Mouse (Mus musculus) limb, embryonic 13.5 days (tissue): ENCODE measurements at regions not wholly inside any gene's neighbourhood (a gene's known extent, or its start where the extent isn't known, plus 50 kb on each side); places are given as distances from the start of the nearest gene placed in this dataset.

Source experiments
- ATAC-seq: fragments of 200-750 bp; cut with Nextera tagmentation; 2 replicates; pipeline ENCODE4 v1.8.0; 2017; ENCODE audit warnings: low read depth, moderate number of reproducible peaks, moderate TSS enrichment; ENCODE audit not compliant: low FRiP score
- H3K27ac ChIP-seq: fragments of 300-500 bp; sonication (generic); 2 replicates; pipeline ENCODE4 v1.5.1; 2015; ENCODE audit warnings: inconsistent platforms, mild to moderate bottlenecking, moderate library complexity
- H3K27me3 ChIP-seq: fragments of 300-500 bp; sonication (generic); 2 replicates; pipeline ENCODE4 v1.6.1; 2015; ENCODE audit warnings: mild to moderate bottlenecking, inconsistent platforms
- H3K36me3 ChIP-seq: fragments of 300-500 bp; sonication (generic); 2 replicates; pipeline ENCODE4 v1.6.1; 2015; ENCODE audit warnings: inconsistent platforms, mild to moderate bottlenecking, moderate library complexity
- H3K4me1 ChIP-seq: fragments of 300-500 bp; sonication (generic); 2 replicates; pipeline ENCODE4 v1.6.1; 2015; ENCODE audit warnings: inconsistent platforms
- H3K4me2 ChIP-seq: fragments of 300-500 bp; sonication (generic); replicated peaks from 2 replicates; pipeline ENCODE4 v1.6.1; 2015; ENCODE audit warnings: inconsistent platforms, mild to moderate bottlenecking, moderate library complexity
- H3K4me3 ChIP-seq: fragments of 300-500 bp; sonication (generic); 2 replicates; pipeline ENCODE4 v1.5.1; 2015; ENCODE audit warnings: moderate library complexity, mild to moderate bottlenecking, inconsistent platforms
- H3K9ac ChIP-seq: fragments of 300-500 bp; sonication (generic); 2 replicates; pipeline ENCODE4 v1.6.1; 2015; ENCODE audit warnings: mild to moderate bottlenecking, inconsistent platforms
- H3K9me3 ChIP-seq: fragments of 300-500 bp; sonication (generic); 2 replicates; pipeline ENCODE4 v1.6.1; 2016; ENCODE audit warnings: inconsistent platforms
- WGBS: fragments of 180-500 bp; shearing (Covaris S2); methylation state at CpG from one replicate; pipeline ENCODE4 v1.1.7; 2015; 5-methylcytosine and 5-hydroxymethylcytosine counted together

GRCm38 (mm10) chr3:21407077-21407476 lies 669.4 kb upstream of the Tbl1xr1 start:
- Histone ChIP-seq H3K9ac (no peak overlapping the region), H3K4me3 (no peak overlapping the region), H3K27ac (no peak overlapping the region), H3K4me1 (no peaks in the 10 kb centered on the region), H3K27me3 (no peaks in the 10 kb centered on the region), H3K36me3 (no peaks in the 10 kb centered on the region), H3K9me3 (no peaks in the 10 kb centered on the region), H3K4me2 (no peak overlapping the region)
- no peak for ATAC-seq
- WGBS = 91% methylated on average over 5 of the region's 5 CpGs

DNA sequence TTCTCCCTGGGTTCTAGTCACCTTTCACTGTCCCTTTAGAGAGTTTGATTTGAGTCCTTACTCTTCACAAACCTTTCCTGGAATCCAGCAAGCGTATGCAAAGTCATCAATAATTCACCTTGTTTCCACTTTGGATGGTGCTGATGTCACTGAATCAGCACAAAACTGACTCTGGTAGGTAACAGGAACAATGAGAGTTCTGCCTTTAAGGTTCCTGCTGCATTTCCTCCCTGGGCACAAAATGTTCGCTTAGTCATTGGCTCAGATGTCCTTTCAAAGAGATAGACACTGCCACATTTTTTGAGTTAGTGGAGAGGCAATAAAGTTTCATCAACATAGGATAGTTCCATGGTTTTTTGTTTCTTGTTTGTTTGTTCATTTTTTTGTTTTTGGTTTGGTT lies 664.4 kb upstream of the Tbl1xr1 start:
- no peak for ATAC-seq

GRCm38 (mm10) chr3:21423139-21423538 lies 653.3 kb upstream of the Tbl1xr1 start:
- Histone ChIP-seq H3K9ac (no peak overlapping the region), H3K4me1 (no peaks in the 10 kb centered on the region), H3K4me3 (no peak overlapping the region), H3K27ac (no peak overlapping the region), H3K36me3 (no peaks in the 10 kb centered on the region), H3K4me2 (no peak overlapping the region), H3K9me3 (no peaks in the 10 kb centered on the region), H3K27me3 (no peaks in the 10 kb centered on the region)
- no peak for ATAC-seq
- 72% methylated on average over 5 of the region's 5 CpGs for WGBS

More for the DNA sequence above, 664.4 kb upstream of the Tbl1xr1 start:
- Histone ChIP-seq H3K9ac (no peak overlapping the region), H3K27ac (no peak overlapping the region), H3K9me3 (no peaks in the 10 kb centered on the region), H3K4me2 (no peak overlapping the region), H3K27me3 (no peaks in the 10 kb centered on the region), H3K36me3 (no peaks in the 10 kb centered on the region), H3K4me1 (no peaks in the 10 kb centered on the region), H3K4me3 (no peak overlapping the region)
- WGBS = 84% methylated on average over 2 of the region's 2 CpGs

- WGBS = 72% methylated on average over 6 of the region's 6 CpGs
- Histone ChIP-seq H3K4me2 (no peak overlapping the region), H3K36me3 (no peaks in the 10 kb centered on the region), H3K27me3 (no peaks in the 10 kb centered on the region), H3K27ac (no peak overlapping the region), H3K9ac (no peak overlapping the region), H3K4me3 (no peak overlapping the region), H3K4me1 (no peaks in the 10 kb centered on the region), H3K9me3 (no peaks in the 10 kb centered on the region)
- no peak; the same call in 1 of the 2 replicates for ATAC-seq
These were observed 649.9 kb upstream of the Tbl1xr1 start for GRCm38 (mm10) chr3:21426538-21426937.

DNA sequence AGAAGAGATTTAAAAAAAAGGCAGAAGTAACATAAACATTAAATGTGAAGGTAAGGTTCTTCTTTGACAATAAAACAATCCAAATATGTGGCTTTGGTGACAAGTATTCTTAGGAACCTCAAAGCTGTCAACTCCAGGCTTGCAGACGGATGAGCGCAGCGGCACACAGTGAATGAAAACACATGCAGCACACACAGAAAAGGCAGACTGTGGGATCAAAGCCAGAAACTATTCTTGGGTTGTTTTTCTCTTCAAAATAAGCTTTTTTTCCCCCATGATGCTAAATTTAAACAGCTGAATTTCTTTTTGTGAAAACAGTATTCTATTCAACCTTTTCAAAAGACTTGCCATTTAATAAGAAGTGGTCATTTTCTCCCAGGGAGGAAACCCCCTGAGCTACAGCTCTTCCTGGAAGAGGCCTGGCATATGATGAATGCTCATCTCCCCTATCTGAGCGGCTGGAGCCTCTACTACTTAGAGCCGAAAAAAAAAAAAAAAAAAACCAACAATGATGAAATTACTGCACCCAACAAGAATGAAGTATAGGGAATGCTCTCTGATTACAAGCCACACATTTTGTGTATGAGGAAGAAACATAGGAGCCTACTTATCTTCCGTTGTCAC lies 648.9 kb upstream of the Tbl1xr1 start:
- ATAC-seq = no peak
- H3K36me3 ChIP-seq = no peaks in the 10 kb centered on the region
- no peaks in the 10 kb centered on the region for H3K9me3 ChIP-seq
- H3K9ac ChIP-seq = no peak overlapping the region
- no peaks in the 10 kb centered on the region for H3K4me1 ChIP-seq
- H3K4me3 ChIP-seq = no peak overlapping the region
- H3K27ac ChIP-seq = no peak overlapping the region
- H3K4me2 ChIP-seq = no peak overlapping the region
- 44% methylated on average over 6 of the region's 6 CpGs for WGBS
- H3K27me3 ChIP-seq = no peaks in the 10 kb centered on the region

GRCm38 (mm10) chr3:21428120-21428519 lies 648.3 kb upstream of the Tbl1xr1 start:
- Histone ChIP-seq H3K4me3 (no peak overlapping the region), H3K4me2 (no peak overlapping the region), H3K36me3 (no peaks in the 10 kb centered on the region), H3K27me3 (no peaks in the 10 kb centered on the region), H3K9me3 (no peaks in the 10 kb centered on the region), H3K9ac (no peak overlapping the region), H3K27ac (no peak overlapping the region), H3K4me1 (no peaks in the 10 kb centered on the region)
- WGBS = 49% methylated on average over 2 of the region's 2 CpGs
- ATAC-seq = no peak

GRCm38 (mm10) chr3:21464245-21464644 lies 612.2 kb upstream of the Tbl1xr1 start:
- Histone ChIP-seq H3K36me3 (no peaks in the 10 kb centered on the region), H3K4me3 (no peak overlapping the region), H3K4me1 (0 out of 2 replicates have a peak, but pooled peaks cover 3% of the 10 kb centered on the region), H3K9ac (no peak overlapping the region), H3K9me3 (no peaks in the 10 kb centered on the region), H3K27ac (no peak overlapping the region), H3K4me2 (no peak overlapping the region), H3K27me3 (no peaks in the 10 kb centered on the region)
- no peak for ATAC-seq
- WGBS = 69% methylated on average over 4 of the region's 4 CpGs

GRCm38 (mm10) chr3:21466113-21466645 lies 610.3 kb upstream of the Tbl1xr1 start:
- Histone ChIP-seq H3K4me1 (0 out of 2 replicates have a peak, but pooled peaks cover 3% of the 10 kb centered on the region), H3K27me3 (no peaks in the 10 kb centered on the region), H3K9me3 (no peaks in the 10 kb centered on the region), H3K4me2 (no peak overlapping the region), H3K36me3 (no peaks in the 10 kb centered on the region), H3K27ac (no peak overlapping the region), H3K9ac (no peak overlapping the region), H3K4me3 (no peak overlapping the region)
- 51% methylated on average over 7 of the region's 7 CpGs for WGBS
- ATAC-seq = no peak

DNA sequence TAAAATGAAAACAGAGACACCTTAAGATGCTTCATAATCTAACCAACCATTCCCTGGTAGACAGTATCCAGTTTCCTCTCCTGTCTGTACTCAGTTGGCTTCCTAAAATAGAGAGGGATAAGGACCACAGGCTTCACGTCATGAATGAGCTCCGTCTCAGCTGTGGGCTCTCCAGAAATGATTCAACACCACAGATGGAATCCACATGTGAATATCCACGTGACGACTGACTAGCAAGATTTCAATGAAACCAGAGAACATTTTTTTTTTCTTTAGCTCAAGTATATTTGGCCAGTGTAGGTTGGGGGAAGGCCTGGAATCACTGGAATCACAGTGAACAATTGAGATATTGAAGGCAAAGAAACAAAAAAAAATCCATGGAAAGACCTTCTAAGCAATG lies 599.1 kb upstream of the Tbl1xr1 start:
- Histone ChIP-seq H3K4me3 (no peak overlapping the region), H3K27me3 (no peaks in the 10 kb centered on the region), H3K9me3 (no peaks in the 10 kb centered on the region), H3K4me1 (peaks cover 23% of the 10 kb centered on the region), H3K9ac (no peak overlapping the region), H3K27ac (no peak overlapping the region), H3K4me2 (no peak overlapping the region), H3K36me3 (no peaks in the 10 kb centered on the region)
- peak; percentile 57; the same call in 1 of the 2 replicates for ATAC-seq
- WGBS = 36% methylated on average over 4 of the region's 4 CpGs

DNA sequence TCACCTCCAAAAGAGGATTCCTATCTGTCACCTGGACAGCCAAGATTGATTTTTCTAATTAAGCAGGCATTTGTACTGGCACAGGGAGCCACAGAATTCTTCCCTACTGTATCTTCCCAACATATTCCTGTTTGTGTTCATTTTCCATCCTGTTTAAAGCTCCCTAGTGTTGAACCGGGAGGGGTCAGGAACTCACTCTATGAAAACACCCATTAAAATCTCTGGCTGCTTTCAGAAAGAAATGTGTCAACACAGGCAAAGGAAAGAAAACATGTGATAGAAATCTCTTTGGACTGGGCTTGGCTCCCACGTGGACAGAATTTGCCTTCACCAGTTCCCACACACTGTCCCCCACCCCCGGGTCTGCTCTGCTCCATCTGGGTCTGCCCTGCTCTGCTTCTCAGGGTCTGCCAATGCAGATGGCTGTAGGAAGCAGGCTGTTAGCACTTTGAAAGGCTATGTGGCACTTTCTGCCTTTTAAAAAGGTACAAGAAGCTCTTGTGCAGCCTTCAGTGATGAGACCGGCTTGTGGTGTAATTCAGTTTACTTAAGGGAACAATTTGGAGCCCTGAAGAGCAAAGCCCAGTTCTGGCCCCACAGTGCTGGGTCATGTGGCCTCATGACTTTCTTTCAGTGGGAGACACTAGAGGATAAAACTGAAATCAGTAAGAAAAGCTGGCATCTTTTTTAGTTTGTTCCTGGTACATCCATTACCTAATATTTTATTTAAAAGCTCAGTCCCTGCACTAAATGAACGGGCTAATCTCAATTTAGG lies 597.2 kb upstream of the Tbl1xr1 start:
- Histone ChIP-seq H3K27me3 (no peaks in the 10 kb centered on the region), H3K9ac (no peak overlapping the region), H3K27ac (peak overlapping the region; percentile 63), H3K4me3 (no peak overlapping the region), H3K36me3 (no peaks in the 10 kb centered on the region), H3K4me2 (no peak overlapping the region), H3K9me3 (no peaks in the 10 kb centered on the region), H3K4me1 (peaks cover 23% of the 10 kb centered on the region)
- WGBS = 20% methylated on average over 5 of the region's 5 CpGs
- ATAC-seq = peak; percentile 89

GRCm38 (mm10) chr3:21479846-21480245 lies 596.6 kb upstream of the Tbl1xr1 start:
- Histone ChIP-seq H3K4me2 (no peak overlapping the region), H3K27me3 (no peaks in the 10 kb centered on the region), H3K36me3 (no peaks in the 10 kb centered on the region), H3K27ac (no peak overlapping the region), H3K9me3 (no peaks in the 10 kb centered on the region), H3K4me3 (no peak overlapping the region), H3K4me1 (peaks cover 23% of the 10 kb centered on the region), H3K9ac (no peak overlapping the region)
- no peak for ATAC-seq

GRCm38 (mm10) chr3:21484052-21484451 lies 592.4 kb upstream of the Tbl1xr1 start:
- no peak for ATAC-seq
- Histone ChIP-seq H3K4me1 (peaks cover 6% of the 10 kb centered on the region), H3K4me3 (no peak overlapping the region), H3K4me2 (no peak overlapping the region), H3K9ac (no peak overlapping the region), H3K27ac (no peak overlapping the region), H3K9me3 (0 out of 2 replicates have a peak, but pooled peaks cover 3% of the 10 kb centered on the region), H3K27me3 (no peaks in the 10 kb centered on the region), H3K36me3 (no peaks in the 10 kb centered on the region)
- 80% methylated on average over 2 of the region's 2 CpGs for WGBS
